Comparison of ENCODE assay signal across 12 mouse cellular contexts in the genomic region with DNA sequence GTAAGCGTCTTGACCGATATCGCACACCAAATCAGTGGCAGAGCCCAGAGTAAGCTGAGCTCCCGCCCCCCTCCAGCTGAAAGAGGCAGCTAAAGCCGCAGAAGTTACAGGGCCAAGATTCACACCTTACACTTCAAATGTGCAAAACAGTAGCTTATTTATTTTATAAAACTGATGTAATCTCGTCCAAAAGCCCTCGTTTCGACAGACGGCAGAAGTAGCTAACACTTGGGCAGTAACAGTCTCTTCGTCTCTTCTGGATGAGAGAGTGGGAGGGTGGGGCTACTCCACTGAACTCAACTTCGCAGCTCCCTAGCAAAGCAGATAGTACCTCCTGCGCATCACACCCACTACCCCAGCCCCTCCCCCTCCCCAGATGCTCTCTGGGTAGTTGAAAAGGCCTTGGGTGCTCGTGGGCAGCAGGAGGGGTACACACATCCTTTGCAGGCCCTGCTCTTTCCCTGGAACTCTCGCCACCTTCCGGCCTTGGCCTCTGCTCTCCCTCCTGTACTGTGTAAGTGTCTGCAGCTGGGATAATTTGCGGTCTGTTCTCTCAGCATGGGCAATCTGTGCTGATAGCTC.
DNase-seq lines count a peak whose midpoint lies in the region; ATAC-seq lines count a peak whose summit lies in the region.
"Had no signal": no experiment of that assay in that cellular context is flagged by ENCODE, and none has a peak within 500 bp of the region (broad histone marks: within the 10 kb centered on the region; RNA-seq: fewer than 3 reads in every experiment).

No protein-coding gene starts in this region.

- H3K4me3 ChIP-seq in heart, embryonic 15.5 days, result no peak overlapping the region
- H3K4me3 ChIP-seq: megakaryocyte, embryonic 14.5 days had no signal

- H3K4me2 ChIP-seq in heart, embryonic 15.5 days, result peak overlapping the region; percentile 47

- WGBS in heart, embryonic 15.5 days, result 15% methylated on average over 16 of the region's 16 CpGs

- no peaks in the 10 kb centered on the region for H3K9me3 ChIP-seq in heart, embryonic 15.5 days (replicated peaks)
- H3K9me3 ChIP-seq: megakaryocyte, embryonic 14.5 days had no signal

- H3K9ac ChIP-seq in heart, embryonic 15.5 days, result 0 out of 2 replicates have a peak overlapping the region, but pooled peaks have one; percentile 13

- no peaks in the 10 kb centered on the region for H3K36me3 ChIP-seq in heart, embryonic 15.5 days
- H3K36me3 ChIP-seq: G1E had no signal

- peaks cover 38% of the 10 kb centered on the region for H3K4me1 ChIP-seq in heart, embryonic 15.5 days (replicated peaks)

- H3K27me3 ChIP-seq in heart, embryonic 15.5 days, result no peaks in the 10 kb centered on the region
- H3K27me3 ChIP-seq: megakaryocyte, embryonic 14.5 days had no signal

- no peak for DNase-seq in heart, postnatal 36 days
- peak; percentile 47 for DNase-seq in MN1 (ENCODE audit: low spot score)
- DNase-seq in heart, postnatal 4 days, result peak; percentile 11
- peak; percentile 15 for DNase-seq in naive thymus-derived CD4-positive, alpha-beta T cell, adult 2 months (ENCODE audit: low read depth)
- no peak for DNase-seq in right cerebral cortex, adult 18-20 months
- DNase-seq: cerebellum, adult 18-20 months; kidney, adult 2 months had no signal

- intact Hi-C loops in heart, postnatal 36 days (cut with DNase I), result no loop called here

- H3K27ac ChIP-seq in heart, embryonic 15.5 days, result peak overlapping the region; percentile 11; the same call in 1 of the 2 replicates

- ATAC-seq in heart, embryonic 15.5 days (replicated peaks; ENCODE audit: insufficient number of reproducible peaks, insufficient read depth, low FRiP score, low read depth), result peak; percentile 45; the same call in 1 of the 2 replicates
- ATAC-seq in erythroid progenitor cell, adult 5-6 weeks (replicated peaks; ENCODE audit: low FRiP score, poor library complexity, severe bottlenecking), result no peak
- ATAC-seq in inflammation-experienced regulatory T-cells, adult 6 months, result no peak

Comparison
In these comparisons a context has a peak if more than half of its experiments do, and no peak if none do; other contexts are left out.
1. DNase-seq: peak in MN1 (single experiment), heart, postnatal 4 days (single experiment) and naive thymus-derived CD4-positive, alpha-beta T cell, adult 2 months (single experiment); none in heart, postnatal 36 days (0 of 2) and right cerebral cortex, adult 18-20 months (single experiment).